ENCODE assay signal across 26 mouse cellular contexts in the genomic region with DNA sequence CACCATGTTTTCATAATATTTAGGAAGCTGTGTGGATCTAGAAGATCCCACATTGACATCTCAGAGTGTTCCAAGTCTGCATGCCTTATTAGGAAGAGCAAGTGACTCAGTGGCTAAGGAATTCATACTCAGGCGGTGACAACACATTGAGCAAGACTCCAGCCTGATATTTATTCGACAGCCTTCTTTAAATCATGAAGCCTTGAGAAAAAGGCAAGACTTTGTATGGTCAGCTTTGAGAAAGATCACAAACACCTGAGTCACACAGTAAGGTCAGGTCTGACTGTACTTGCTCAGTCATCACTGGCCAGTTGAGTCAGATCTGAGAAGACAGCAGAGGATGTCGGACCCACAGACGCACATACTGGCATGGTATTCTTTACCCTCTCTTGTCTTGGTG.
DNase-seq lines count a peak whose midpoint lies in the region; ATAC-seq and TF ChIP-seq lines count a peak whose summit lies in the region.
"Had no signal": no experiment of that assay in that cellular context is flagged by ENCODE, and none has a peak within 500 bp of the region (broad histone marks: within the 10 kb centered on the region; RNA-seq: fewer than 3 reads in every experiment).

No protein-coding gene starts in this region.

- in situ Hi-C loops in Patski (cut with MboI; ENCODE audit: low pct_unique_long_range_greater_than_20kb), result no loop called here

- H3K36me3 ChIP-seq in lung, postnatal 0 days (ENCODE audit: insufficient read depth, low read length), result no peaks in the 10 kb centered on the region
- H3K36me3 ChIP-seq in myocyte (ENCODE audit: control insufficient read depth, insufficient read depth), result no peaks in the 10 kb centered on the region
- H3K36me3 ChIP-seq: embryonic facial prominence, embryonic 10.5 days; limb, embryonic 15.5 days; lung, embryonic 15.5 days; midbrain, embryonic 10.5 days; stomach, embryonic 15.5 days had no signal

- no peaks in the 10 kb centered on the region for H3K79me2 ChIP-seq in myocyte (ENCODE audit: control insufficient read depth, insufficient read depth)

- H3K27ac ChIP-seq in lung, postnatal 0 days (ENCODE audit: low read length), result no peak overlapping the region
- H3K27ac ChIP-seq: embryonic facial prominence, embryonic 10.5 days; kidney, postnatal 0 days; left cerebral cortex, adult 2 months; limb, embryonic 15.5 days; liver, embryonic 14.5 days; lung, embryonic 15.5 days; midbrain, embryonic 10.5 days; stomach, embryonic 15.5 days had no signal

- TF ChIP-seq POLR2A in myocyte (IDR thresholded peaks at IDR 0.05; ENCODE audit: insufficient read length, low read depth), result no peak

- intact Hi-C loops in heart, postnatal 14 days (cut with DNase I), result no loop called here

- CTCF ChIA-PET in Patski (lab: Charles Lee), result no interaction called here

- DNase-seq in heart, adult 11 months, result peak; percentile 79
- DNase-seq in heart, postnatal 14 days, result no peak
- peak; percentile 51 for DNase-seq in lung, postnatal 0 days (ENCODE audit: low spot score)
- no peak for DNase-seq in lung, adult 18-20 months
- peak; percentile 80 for DNase-seq in Patski (ENCODE audit: low read depth, low spot score)
- no peak for DNase-seq in urinary bladder, postnatal 25 days (ENCODE audit: low spot score)
- DNase-seq in cerebellum, adult 9-10 months, result no peak
- DNase-seq: adrenal gland, postnatal 10 days; cerebellum, adult 11 months; cerebellum, postnatal 10 days; forebrain, postnatal 0 days; gastrocnemius, postnatal 36 days; kidney, adult 18-20 months; layer of hippocampus, adult 9-11 months; left cerebral cortex, postnatal 4 days; thymus, postnatal 25 days had no signal

- POLR2A ChIA-PET in Patski (lab: Charles Lee), result no interaction called here

- 75% methylated on average over 4 of the region's 4 CpGs for WGBS in lung, postnatal 0 days

- no peak for ATAC-seq in lung, postnatal 0 days
- peak; percentile 90 for ATAC-seq in Patski
- ATAC-seq: forebrain, postnatal 0 days; midbrain, embryonic 16.5 days had no signal

- no peak overlapping the region for H3K4me3 ChIP-seq in lung, postnatal 0 days (ENCODE audit: low read depth, low read length)
- H3K4me3 ChIP-seq in myocyte, result no peak overlapping the region
- H3K4me3 ChIP-seq: embryonic facial prominence, embryonic 10.5 days; left cerebral cortex, adult 2 months; limb, embryonic 15.5 days; lung, embryonic 15.5 days; midbrain, embryonic 10.5 days; stomach, embryonic 15.5 days had no signal

- no peak for TF ChIP-seq EP300 in lung, postnatal 0 days (IDR thresholded peaks at IDR 0.05)

- H3K9ac ChIP-seq in lung, postnatal 0 days (replicated peaks; ENCODE audit: low read depth), result no peak overlapping the region
- H3K9ac ChIP-seq: forebrain, postnatal 0 days; limb, embryonic 15.5 days; liver, embryonic 14.5 days; lung, embryonic 15.5 days; stomach, embryonic 15.5 days had no signal

- H3K27me3 ChIP-seq in lung, postnatal 0 days (replicated peaks; ENCODE audit: insufficient read depth, low read length), result no peaks in the 10 kb centered on the region
- H3K27me3 ChIP-seq in Patski, result no peaks in the 10 kb centered on the region
- no peaks in the 10 kb centered on the region for H3K27me3 ChIP-seq in myocyte (ENCODE audit: control insufficient read depth, insufficient read depth, insufficient read length)
- H3K27me3 ChIP-seq: limb, embryonic 15.5 days; lung, embryonic 15.5 days; stomach, embryonic 15.5 days had no signal

- H3ac ChIP-seq in myocyte (ENCODE audit: control insufficient read depth, insufficient read length), result no peak overlapping the region

- TF ChIP-seq CTCF in lung, postnatal 0 days (IDR thresholded peaks at IDR 0.05), result no peak
- TF ChIP-seq CTCF in Patski (IDR thresholded peaks at IDR 0.05), result no peak

- no peaks in the 10 kb centered on the region for H3K9me3 ChIP-seq in lung, postnatal 0 days (ENCODE audit: low read length)
- H3K9me3 ChIP-seq: embryonic facial prominence, embryonic 10.5 days; limb, embryonic 15.5 days; lung, embryonic 15.5 days; midbrain, embryonic 10.5 days; stomach, embryonic 15.5 days had no signal

- no peaks in the 10 kb centered on the region for H3K4me1 ChIP-seq in lung, postnatal 0 days (ENCODE audit: insufficient read depth, low read depth, low read length)
- H3K4me1 ChIP-seq: embryonic facial prominence, embryonic 10.5 days; limb, embryonic 15.5 days; lung, embryonic 15.5 days; stomach, embryonic 15.5 days had no signal

- no peak overlapping the region for H3K4me2 ChIP-seq in lung, postnatal 0 days (replicated peaks; ENCODE audit: low read depth, low read length)
- peak overlapping the region; percentile 59 for H3K4me2 ChIP-seq in myocyte (ENCODE audit: low read depth)
- H3K4me2 ChIP-seq: limb, embryonic 15.5 days; lung, embryonic 15.5 days; stomach, embryonic 15.5 days had no signal

TF ChIP-seq in myocyte, 11 proteins besides CTCF, POLR2A, EP300 and RAD21:
- TF ChIP-seq SRF (IDR thresholded peaks at IDR 0.05; ENCODE audit: control insufficient read depth, insufficient read length, low read depth), result peak; percentile 94
- no peak for TF ChIP-seq TCF3 (IDR thresholded peaks at IDR 0.05; ENCODE audit: insufficient read length, low read depth)
- peak; percentile 95 for TF ChIP-seq CEBPB (IDR thresholded peaks at IDR 0.05; ENCODE audit: insufficient read depth, poor library complexity, severe bottlenecking)

Comparison
In these comparisons a context has a peak if more than half of its experiments do, and no peak if none do; other contexts are left out.
1. DNase-seq: peak in heart, adult 11 months (single experiment), lung, postnatal 0 days (single experiment) and Patski (single experiment); none in heart, postnatal 14 days (0 of 2), lung, adult 18-20 months (0 of 2), urinary bladder, postnatal 25 days (single experiment) and cerebellum, adult 9-10 months (single experiment).